Mouse (Mus musculus) kidney, postnatal 36 days (tissue): Measurements from ENCODE around the gene Mmp2.
A peak's percentile ranks its signal among the peaks of the same experiment; 100 is the strongest.

Experiments
- DNase-seq, 2 experiments: peaks; one replicate each; pipeline ENCODE4 v3.0.0; 2021 to 2022; ENCODE audit warnings: mixed read lengths in 2 of 2

Mmp2 gene

DNA sequence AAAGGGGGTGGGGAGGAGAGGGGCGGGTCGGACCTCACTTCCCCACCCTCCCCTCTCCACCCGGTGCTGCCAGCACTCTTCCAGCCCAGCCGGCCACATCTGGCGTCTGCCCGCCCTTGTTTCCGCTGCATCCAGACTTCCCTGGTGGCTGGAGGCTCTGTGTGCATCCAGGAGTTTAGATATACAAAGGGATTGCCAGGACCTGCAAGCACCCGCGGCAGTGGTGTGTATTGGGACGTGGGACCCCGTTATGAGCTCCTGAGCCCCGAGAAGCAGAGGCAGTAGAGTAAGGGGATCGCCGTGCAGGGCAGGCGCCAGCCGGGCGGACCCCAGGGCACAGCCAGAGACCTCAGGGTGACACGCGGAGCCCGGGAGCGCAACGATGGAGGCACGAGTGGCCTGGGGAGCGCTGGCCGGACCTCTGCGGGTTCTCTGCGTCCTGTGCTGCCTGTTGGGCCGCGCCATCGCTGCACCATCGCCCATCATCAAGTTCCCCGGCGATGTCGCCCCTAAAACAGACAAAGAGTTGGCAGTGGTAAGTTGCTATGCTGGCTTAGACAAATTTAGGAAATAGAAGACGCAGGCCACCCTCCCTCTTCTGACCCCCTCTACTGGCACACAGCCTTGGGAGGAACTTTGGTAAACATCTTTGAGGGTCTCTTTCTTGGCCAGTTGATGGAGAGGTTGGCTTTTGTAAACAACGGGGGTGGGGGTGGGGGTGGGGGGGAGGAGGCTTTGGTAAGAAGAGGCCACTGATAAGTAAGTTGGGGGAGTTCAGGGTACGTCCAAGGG is at the start of gene Mmp2:
Gene Mmp2 (plus strand): TSS at position 49 of the 792 bp plus-strand sequence.
- DNase-seq, result peak; percentile 9 to 35

DNA sequence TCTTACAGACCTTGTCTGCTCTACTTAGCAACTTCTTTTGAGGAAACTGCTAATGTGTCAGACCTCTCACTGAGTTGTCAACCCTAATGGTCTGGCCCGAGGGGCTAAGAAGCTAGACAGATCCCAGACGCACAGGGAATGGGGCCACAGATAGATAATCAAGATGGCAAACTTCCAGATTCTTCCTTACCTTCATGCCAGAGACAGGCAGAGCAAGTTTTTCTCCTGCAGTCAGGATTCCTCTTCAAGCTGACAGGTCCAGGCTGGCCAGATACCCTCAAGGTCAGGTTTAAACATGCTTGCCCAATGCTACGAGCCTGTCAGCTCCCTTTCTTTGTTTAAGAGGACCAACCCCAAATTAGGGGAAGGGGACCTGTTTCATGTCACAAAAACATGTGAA is 46.1 kb upstream of the Mmp2 start:
- DNase-seq, result no peak

DNA sequence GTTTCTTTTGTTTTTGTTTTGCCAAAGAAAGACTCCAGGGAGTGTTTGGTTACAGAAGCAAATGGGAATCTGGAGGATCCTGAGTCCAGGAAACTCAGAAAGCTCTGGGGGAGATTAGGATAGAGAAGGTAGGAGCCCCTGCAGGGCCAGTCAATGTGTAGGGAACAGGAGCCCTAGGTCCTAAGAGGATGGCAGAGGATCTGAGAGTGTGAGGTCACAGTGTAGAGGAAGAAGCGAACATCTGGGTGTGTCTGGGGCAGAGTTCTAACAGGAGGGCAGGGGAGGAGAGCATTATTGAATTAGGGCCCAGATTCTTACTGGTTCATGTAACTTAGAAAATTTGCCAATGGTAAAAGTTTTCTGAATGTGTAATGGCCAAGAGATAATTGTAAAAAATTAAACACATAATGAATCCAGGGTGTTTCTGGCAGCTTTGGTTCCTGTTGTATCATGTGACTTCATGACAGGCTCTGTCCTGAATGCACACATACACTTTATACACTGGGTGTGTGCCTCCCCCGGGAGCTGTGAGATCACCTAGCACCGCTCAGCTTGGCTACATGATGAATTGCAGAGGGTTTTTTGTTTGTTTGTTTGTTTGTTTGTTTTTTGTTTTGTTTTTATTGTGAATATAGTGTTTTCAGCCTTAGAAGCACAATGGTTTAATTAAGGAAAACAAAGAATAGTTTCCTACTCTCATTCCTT is 43.0 kb upstream of the Mmp2 start:
- DNase-seq, result no peak

- no peak for DNase-seq
Measured at GRCm38 (mm10) chr8:92790835-92791234, 36.3 kb upstream of the Mmp2 start.

GRCm38 (mm10) chr8:92791999-92792398 is 35.1 kb upstream of the Mmp2 start:
- DNase-seq, result peak in 1 of 2 experiments; percentile 15

DNA sequence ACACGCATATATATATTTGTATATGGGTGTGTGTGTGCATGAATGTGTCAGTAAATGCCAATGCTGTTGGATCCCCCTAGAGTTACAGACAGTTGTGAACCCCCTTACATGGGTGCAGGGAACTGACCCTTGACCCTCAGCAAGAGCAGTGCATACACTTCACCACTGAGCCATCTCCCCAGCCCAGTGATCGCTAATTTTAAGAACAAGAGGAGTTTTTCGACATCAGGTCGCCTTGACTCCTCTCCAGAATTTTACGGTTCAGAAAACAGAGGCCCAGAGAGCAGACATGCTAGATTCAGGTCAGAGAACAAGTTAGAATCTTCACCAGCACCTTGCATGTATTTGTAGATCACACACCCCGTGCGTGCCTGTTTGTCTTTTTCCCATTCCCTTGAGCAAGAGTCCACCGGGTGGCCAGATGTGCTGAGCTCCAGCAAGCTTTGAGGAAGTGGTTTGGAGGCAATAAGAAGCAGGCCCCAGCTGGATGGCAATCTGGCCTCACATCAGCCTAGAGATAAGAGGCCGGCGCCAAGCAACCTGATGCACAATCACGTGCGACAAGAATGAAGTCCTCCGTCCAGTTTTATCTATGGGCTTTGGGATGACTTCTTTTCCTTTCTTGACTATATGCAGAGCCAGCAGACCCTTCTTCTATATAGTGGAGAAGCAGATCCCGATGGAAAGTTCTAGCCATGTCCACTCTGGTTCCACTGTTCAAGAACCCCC is 33.1 kb upstream of the Mmp2 start:
- no peak for DNase-seq

GRCm38 (mm10) chr8:92797527-92797931 is 29.6 kb upstream of the Mmp2 start:
- DNase-seq, result no peak

- DNase-seq, result no peak
Measured at GRCm38 (mm10) chr8:92799406-92799805, 27.7 kb upstream of the Mmp2 start.

DNA sequence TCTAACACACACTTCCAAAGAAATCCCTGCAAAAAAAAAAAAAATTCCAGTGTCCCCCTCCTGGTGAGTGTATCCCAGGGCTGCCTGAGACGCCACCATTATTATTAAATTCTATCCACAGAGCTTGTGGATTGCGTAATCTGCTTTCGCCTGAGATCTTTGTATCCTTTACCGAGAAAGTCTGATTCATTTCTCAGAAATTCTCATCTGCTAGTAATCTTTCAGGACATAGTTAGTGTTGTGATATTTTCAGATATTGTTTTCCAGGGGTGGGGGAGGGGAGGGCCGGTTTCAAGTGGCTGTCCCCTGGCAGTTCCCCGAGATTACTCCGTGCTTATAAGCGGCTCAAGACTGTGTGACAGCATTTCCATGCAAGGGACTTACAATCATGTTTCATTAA is 25.9 kb upstream of the Mmp2 start:
- no peak for DNase-seq

DNA sequence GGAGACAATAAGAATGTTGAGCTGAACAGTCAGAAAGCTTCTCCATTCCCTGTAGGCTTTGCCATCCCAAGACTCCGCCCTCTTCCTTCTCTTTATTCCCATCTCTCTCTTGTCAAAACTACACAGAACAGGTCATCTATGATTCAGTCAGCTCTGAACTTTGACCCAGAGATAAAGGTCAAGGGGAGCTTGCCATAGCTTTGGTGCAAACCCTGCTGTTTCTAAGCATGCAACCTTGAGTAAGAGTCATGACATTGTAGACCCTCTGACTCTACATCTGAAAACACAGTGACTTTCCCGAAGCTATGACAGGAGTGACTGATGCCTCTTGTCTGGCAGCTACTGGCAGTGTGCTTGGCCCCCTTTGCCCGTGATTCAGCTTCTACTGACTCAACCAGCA is 24.5 kb upstream of the Mmp2 start:
- no peak for DNase-seq

DNA sequence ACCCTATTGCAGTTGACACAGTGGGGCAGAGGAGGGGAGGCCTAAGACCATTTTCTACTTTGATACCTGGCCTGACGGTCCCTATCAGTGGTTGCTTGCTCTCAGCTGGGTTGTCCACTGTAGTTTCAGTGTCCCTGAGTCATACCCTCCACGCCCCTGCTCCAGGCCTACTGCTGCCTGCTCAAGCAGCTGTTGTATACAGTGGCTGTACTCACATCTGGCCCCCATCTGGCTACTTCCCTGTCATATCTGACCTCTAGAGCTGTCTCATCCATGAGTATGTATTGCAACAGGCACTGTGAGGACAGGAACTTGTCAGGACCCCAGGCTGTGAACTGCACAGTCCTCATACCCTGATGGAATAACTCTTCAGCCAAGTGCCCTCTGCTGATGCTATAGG is 14.3 kb upstream of the Mmp2 start:
- DNase-seq, result no peak

GRCm38 (mm10) chr8:92815661-92816060 is 11.4 kb upstream of the Mmp2 start:
- DNase-seq, result no peak

DNA sequence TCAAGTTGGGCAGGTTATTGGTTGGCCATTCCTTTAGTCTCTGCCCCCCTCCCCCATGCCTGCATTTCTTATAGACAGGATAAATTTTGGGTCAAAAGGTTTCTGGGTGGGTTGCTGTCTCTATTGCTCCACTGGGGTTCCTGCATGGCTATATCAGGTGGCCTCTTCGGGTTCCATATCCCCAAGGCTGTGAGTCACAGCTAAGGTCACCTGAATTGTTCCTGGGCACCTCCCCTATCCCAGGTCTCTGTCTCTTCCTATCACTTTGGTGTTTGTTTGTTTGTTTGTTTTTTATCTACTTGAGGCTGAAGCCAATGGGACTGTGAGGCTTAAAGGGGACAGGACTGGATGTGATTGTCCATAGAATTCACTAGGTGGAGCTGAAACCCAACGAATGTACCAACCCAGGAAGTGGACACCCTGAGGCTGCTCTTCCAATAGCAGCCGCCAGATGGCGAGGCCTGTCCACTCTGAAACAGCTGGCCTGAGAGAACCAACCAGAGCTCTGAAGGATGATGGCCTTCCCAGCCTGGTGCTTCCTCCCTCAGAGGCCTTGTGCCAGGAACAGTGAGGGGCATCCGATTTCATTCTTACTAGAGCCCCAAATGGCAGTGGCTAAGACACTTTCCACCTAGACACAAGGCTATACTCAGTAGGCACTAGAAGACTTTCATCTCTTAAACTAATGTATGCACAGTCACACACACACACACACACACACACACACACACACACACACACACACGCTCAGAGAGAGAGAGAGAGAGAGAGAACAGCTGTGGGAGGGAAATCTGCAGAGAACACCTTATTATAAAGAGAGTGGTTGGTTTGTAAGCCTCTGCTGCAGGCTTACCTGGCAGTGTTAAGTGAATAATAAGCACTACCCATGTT is 8.9 kb upstream of the Mmp2 start:
- peak; percentile 84 to 93 for DNase-seq

GRCm38 (mm10) chr8:92821151-92821550 is 5.9 kb upstream of the Mmp2 start:
- no peak for DNase-seq

GRCm38 (mm10) chr8:92822386-92822785 is 4.7 kb upstream of the Mmp2 start:
- no peak for DNase-seq

DNA sequence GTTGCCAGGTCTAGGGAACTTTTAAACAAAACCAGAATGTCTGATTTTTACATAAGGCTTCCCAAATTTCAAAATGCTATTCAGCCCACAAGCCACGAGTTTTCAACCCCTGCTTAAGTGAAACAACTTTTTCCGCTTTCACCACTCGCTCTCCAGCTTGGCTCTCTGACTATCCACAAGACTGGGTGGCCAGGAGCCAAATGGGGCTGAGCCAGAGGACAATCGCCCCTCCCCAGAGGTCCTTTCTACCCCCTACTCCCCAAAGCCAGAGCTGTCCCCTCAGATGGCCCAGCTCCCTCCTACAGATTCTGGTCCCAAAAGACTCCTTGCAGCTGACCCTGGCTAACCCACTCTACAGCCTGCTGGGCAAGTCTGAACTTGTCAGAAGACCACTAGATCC is 1.1 kb upstream of the Mmp2 start:
- DNase-seq, result no peak

DNA sequence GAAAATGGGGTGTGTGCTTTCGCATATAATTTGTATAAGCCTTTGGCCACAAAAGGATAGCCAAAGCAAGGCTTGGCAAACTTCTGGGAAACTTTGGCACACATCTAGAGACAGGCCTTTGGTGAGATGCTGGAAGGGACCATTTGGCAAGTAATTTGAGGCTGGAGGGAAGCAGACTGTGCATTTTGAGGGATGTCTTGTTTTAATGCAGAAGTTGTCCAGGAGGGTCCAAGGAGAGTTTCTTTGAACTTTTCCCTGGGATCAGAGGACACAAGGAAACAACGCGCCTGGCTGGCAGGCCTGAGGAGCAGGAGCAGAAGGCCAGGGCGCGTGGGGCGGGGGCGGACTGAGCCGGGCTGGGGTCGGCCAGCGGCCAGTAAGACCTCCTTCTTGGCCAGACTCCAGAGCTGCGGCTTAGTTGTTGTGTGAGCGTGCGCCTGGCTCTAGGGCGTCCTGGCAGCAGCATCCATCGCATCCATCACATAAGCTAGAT is 1.2 kb downstream of the Mmp2 start:
- DNase-seq, result peak in 1 of 2 experiments; percentile 27

DNA sequence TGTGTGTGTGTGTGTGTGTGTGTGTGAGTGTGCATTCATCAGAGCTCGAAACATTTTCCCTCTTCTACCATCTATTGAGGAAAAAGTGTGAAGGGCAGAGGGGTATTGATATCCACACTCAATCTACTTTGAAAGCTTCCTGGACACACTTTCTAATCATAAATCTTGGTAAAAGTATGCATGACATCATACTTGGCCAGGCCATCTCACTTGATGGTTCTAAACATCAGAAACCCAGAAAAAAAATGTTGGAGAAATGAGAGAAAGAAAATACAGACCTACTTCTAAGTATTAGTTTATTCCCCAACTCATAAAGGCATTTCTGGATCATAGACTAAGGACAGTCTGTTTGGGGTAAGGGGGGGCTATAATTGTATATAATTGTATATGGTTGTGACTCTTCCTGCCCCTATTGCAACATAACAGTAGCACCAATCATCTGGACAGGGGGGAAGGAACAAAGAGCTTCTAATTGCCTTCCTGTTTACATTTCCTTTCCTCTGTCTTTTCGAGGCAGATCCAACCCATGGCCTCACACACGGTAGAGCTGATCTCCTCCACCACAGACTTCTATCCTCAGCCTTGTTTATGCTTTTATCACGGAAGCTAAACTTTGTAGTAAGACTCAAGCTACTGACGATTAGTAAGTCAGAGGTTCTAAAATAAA is 7.1 kb downstream of the Mmp2 start:
- no peak for DNase-seq

- DNase-seq, result no peak
Measured at GRCm38 (mm10) chr8:92834786-92835500, 7.9 kb downstream of the Mmp2 start.

- no peak for DNase-seq
Measured at GRCm38 (mm10) chr8:92835901-92836300, 8.8 kb downstream of the Mmp2 start.

DNA sequence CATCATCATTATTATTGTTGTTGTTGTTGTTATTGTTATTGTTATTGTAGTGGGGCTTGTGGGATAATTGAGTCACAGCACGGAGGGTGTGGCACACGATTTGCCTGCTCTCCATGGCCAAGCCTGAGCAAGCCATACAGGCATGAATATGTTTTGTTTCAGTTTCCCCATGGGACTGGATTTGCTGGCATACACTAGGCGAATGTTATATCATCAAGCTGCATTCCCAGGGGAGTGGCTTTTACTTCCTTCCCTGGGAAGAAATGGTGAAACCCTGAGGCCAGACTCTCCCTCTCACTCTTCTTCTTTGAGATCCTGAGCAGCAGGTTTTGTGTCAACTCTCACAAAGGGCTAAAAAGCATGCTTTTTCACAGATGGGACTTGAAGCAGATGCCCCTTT is 11.5 kb downstream of the Mmp2 start:
- DNase-seq, result no peak
